Comparison of ENCODE assay signal across 9 mouse cellular contexts in the genomic region with DNA sequence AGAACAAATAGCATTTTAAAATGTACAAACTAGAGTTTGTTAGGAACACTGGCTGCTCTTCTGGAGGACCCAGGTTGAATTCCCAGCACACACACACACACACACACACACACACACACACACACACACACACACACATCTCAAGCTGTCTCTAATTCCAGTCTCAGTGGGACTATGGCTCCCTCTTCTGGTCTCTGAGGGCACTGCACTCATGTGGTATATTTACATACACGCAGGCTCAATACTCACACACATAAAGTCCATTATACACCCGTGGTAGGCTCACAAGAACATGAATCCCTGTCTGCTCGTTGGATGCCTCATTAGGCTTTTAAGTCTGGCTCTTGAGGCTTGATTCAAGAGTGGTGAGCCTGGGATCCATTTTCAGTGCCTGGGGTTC. TPM values are rescaled to one million over a fixed set of nuclear protein-coding genes. Genes with fewer than 3 reads are reported as not detected.
A peak's percentile ranks its signal among the peaks of the same experiment; 100 is the strongest.
DNase-seq lines count a peak whose midpoint lies in the region; ATAC-seq and TF ChIP-seq lines count a peak whose summit lies in the region.
"Had no signal": no experiment of that assay in that cellular context is flagged by ENCODE, and none has a peak within 500 bp of the region (broad histone marks: within the 10 kb centered on the region; RNA-seq: fewer than 3 reads in every experiment).

No protein-coding gene starts in this region.

- H3K27me3 ChIP-seq in ES-Bruce4 (ENCODE audit: control insufficient read depth, insufficient read depth, low read length, poor library complexity, severe bottlenecking), result no peaks in the 10 kb centered on the region
- no peaks in the 10 kb centered on the region for H3K27me3 ChIP-seq in midbrain, embryonic 11.5 days (ENCODE audit: control insufficient read depth, insufficient read depth, low read length)

- ATAC-seq in midbrain, embryonic 11.5 days (ENCODE audit: low FRiP score), result no peak
- no peak for ATAC-seq in megakaryocyte, adult 5-6 weeks (ENCODE audit: poor library complexity, severe bottlenecking)

- no peak for TF ChIP-seq POLR2A in ES-Bruce4 (IDR thresholded peaks at IDR 0.05; ENCODE audit: insufficient read depth, low read length)

- no peaks in the 10 kb centered on the region for H3K4me1 ChIP-seq in ES-Bruce4 (ENCODE audit: control insufficient read depth, insufficient read depth, low read length)
- no peaks in the 10 kb centered on the region for H3K4me1 ChIP-seq in midbrain, embryonic 11.5 days (ENCODE audit: control insufficient read depth, insufficient read depth, low read length)

- peak; percentile 48 for DNase-seq in kidney, adult 18-20 months
- DNase-seq in kidney, adult 11 months, result no peak
- DNase-seq in embryo, embryonic 11 days, result peak; percentile 13
- DNase-seq in lung, postnatal 36 days, result peak; percentile 81
- DNase-seq in midbrain, embryonic 11.5 days (ENCODE audit: low spot score, missing footprints), result no peak
- no peak for DNase-seq in spleen, adult 18-20 months

- H3K36me3 ChIP-seq in ES-Bruce4 (ENCODE audit: control insufficient read depth, insufficient read depth, low read length, poor library complexity, severe bottlenecking), result no peaks in the 10 kb centered on the region
- H3K36me3 ChIP-seq in midbrain, embryonic 11.5 days (ENCODE audit: control insufficient read depth, insufficient read depth, low read length), result no peaks in the 10 kb centered on the region
- H3K36me3 ChIP-seq: heart, embryonic 13.5 days had no signal

- H3K9me3 ChIP-seq in ES-Bruce4 (replicated peaks; ENCODE audit: control insufficient read depth, insufficient read depth, low read length, poor library complexity, severe bottlenecking), result no peaks in the 10 kb centered on the region
- no peaks in the 10 kb centered on the region for H3K9me3 ChIP-seq in midbrain, embryonic 11.5 days (ENCODE audit: control insufficient read depth, low read length)
- H3K9me3 ChIP-seq: heart, embryonic 13.5 days had no signal

- H3K9ac ChIP-seq in ES-Bruce4 (ENCODE audit: low read depth, poor library complexity, severe bottlenecking), result no peak overlapping the region
- H3K9ac ChIP-seq in midbrain, embryonic 11.5 days (ENCODE audit: low read length), result no peak overlapping the region
- H3K9ac ChIP-seq: heart, embryonic 13.5 days had no signal

- no peak overlapping the region for H3K4me2 ChIP-seq in midbrain, embryonic 11.5 days
- H3K4me2 ChIP-seq: heart, embryonic 13.5 days had no signal

- H3K4me3 ChIP-seq in ES-Bruce4 (ENCODE audit: low read depth, low read length), result no peak overlapping the region
- H3K4me3 ChIP-seq in midbrain, embryonic 11.5 days (ENCODE audit: low read depth, low read length), result no peak overlapping the region
- H3K4me3 ChIP-seq: heart, embryonic 13.5 days had no signal

- H3K27ac ChIP-seq in ES-Bruce4 (ENCODE audit: insufficient read depth, low read length), result no peak overlapping the region
- H3K27ac ChIP-seq in midbrain, embryonic 11.5 days (ENCODE audit: low read depth, low read length), result no peak overlapping the region
- H3K27ac ChIP-seq: heart, embryonic 13.5 days had no signal

- TF ChIP-seq CTCF in ES-Bruce4 (IDR thresholded peaks at IDR 0.05; ENCODE audit: low read depth, low read length), result peak; percentile 49

- TF ChIP-seq EP300 in ES-Bruce4 (IDR thresholded peaks at IDR 0.05; ENCODE audit: insufficient read depth, low read depth, low read length), result no peak

- 38% methylated on average over 3 of the region's 3 CpGs for WGBS in midbrain, embryonic 11.5 days

RNA-seq across cellular contexts. Expression of gene Cyp2b10, which starts 6.6 kb away (rescaled TPM):
- polyA plus RNA-seq in ES-Bruce4 (2011; ENCODE audit: insufficient read depth, insufficient read length, low read depth, missing spikeins), result not detected in 2 replicates
- not detected in 2 replicates for polyA plus RNA-seq in midbrain, embryonic 11.5 days (2014; fragmentation: Nextera tagmentation; extraction: Ambion mirVana)
- not detected in 2 replicates for total RNA-seq in megakaryocyte, adult 5-6 weeks (2015)
- total RNA-seq in megakaryocyte, adult 5-6 weeks (2017), result not detected in 2 replicates
- polyA plus RNA-seq: heart, embryonic 13.5 days had no signal

Comparison
In these comparisons a context has a peak if more than half of its experiments do, and no peak if none do; other contexts are left out.
1. DNase-seq: peak in kidney, adult 18-20 months (single experiment), embryo, embryonic 11 days (single experiment) and lung, postnatal 36 days (single experiment); none in kidney, adult 11 months (single experiment), midbrain, embryonic 11.5 days (single experiment) and spleen, adult 18-20 months (0 of 2).